Mouse (Mus musculus): ENCODE data around the gene Pde6g. TPM values are rescaled to one million over a fixed set of nuclear protein-coding genes. Genes with fewer than 3 reads are reported as not detected.

The Pde6g gene
- polyA plus RNA-seq, 1 experiment from 2014 or later: 0.13 TPM

- H3K27me3 ChIP-seq (replicated peaks): no peaks in the 10 kb centered on the region
- no peak overlapping the region for H3K4me3 ChIP-seq
- no peak for ATAC-seq (ENCODE audit: insufficient number of reproducible peaks, low FRiP score)
- H3K36me3 ChIP-seq: no peaks in the 10 kb centered on the region
- WGBS: 75% methylated on average over 7 of the region's 7 CpGs
- peaks cover 8% of the 10 kb centered on the region; the same call in 1 of the 2 replicates for H3K4me1 ChIP-seq (replicated peaks)
- no peak overlapping the region for H3K27ac ChIP-seq (ENCODE audit: poor library complexity, severe bottlenecking)
- H3K9ac ChIP-seq: no peak overlapping the region
- no peak overlapping the region for H3K4me2 ChIP-seq
- no peaks in the 10 kb centered on the region for H3K9me3 ChIP-seq (replicated peaks)
These were observed 6.1 kb downstream of the Pde6g start for GRCm38 (mm10) chr11:120447179-120447578.

- Histone ChIP-seq H3K27ac (ENCODE audit: poor library complexity, severe bottlenecking) (no peak overlapping the region), H3K36me3 (no peaks in the 10 kb centered on the region), H3K4me1 (replicated peaks) (peaks cover 8% of the 10 kb centered on the region; the same call in 1 of the 2 replicates), H3K27me3 (replicated peaks) (no peaks in the 10 kb centered on the region), H3K9ac (no peak overlapping the region), H3K9me3 (replicated peaks) (no peaks in the 10 kb centered on the region), H3K4me2 (no peak overlapping the region), H3K4me3 (no peak overlapping the region)
- WGBS: 47% methylated on average over 3 of the region's 3 CpGs
- ATAC-seq (ENCODE audit: insufficient number of reproducible peaks, low FRiP score): no peak
These were observed 7.8 kb downstream of the Pde6g start for GRCm38 (mm10) chr11:120445475-120445874.

GRCm38 (mm10) chr11:120444106-120444505 is 9.2 kb downstream of the Pde6g start:
- WGBS: 61% methylated on average over 6 of the region's 6 CpGs
- Histone ChIP-seq H3K36me3 (no peaks in the 10 kb centered on the region), H3K9me3 (replicated peaks) (no peaks in the 10 kb centered on the region), H3K4me1 (replicated peaks) (peaks cover 8% of the 10 kb centered on the region; the same call in 1 of the 2 replicates), H3K4me3 (no peak overlapping the region), H3K9ac (no peak overlapping the region), H3K4me2 (no peak overlapping the region), H3K27ac (ENCODE audit: poor library complexity, severe bottlenecking) (no peak overlapping the region), H3K27me3 (replicated peaks) (no peaks in the 10 kb centered on the region)
- no peak for ATAC-seq (ENCODE audit: insufficient number of reproducible peaks, low FRiP score)

- Histone ChIP-seq H3K9me3 (replicated peaks) (no peaks in the 10 kb centered on the region), H3K9ac (no peak overlapping the region), H3K27me3 (replicated peaks) (no peaks in the 10 kb centered on the region), H3K4me1 (replicated peaks) (peaks cover 7% of the 10 kb centered on the region; the same call in 1 of the 2 replicates), H3K4me2 (no peak overlapping the region), H3K36me3 (no peaks in the 10 kb centered on the region), H3K27ac (ENCODE audit: poor library complexity, severe bottlenecking) (no peak overlapping the region), H3K4me3 (no peak overlapping the region)
- 88% methylated on average over 3 of the region's 3 CpGs for whole genome bisulfite sequencing
- ATAC-seq (ENCODE audit: insufficient number of reproducible peaks, low FRiP score): no peak
These were observed 10.5 kb downstream of the Pde6g start for GRCm38 (mm10) chr11:120442765-120443280.

- no peaks in the 10 kb centered on the region for H3K36me3 ChIP-seq
- 86% methylated on average over 3 of the region's 3 CpGs for WGBS
These were observed 11.0 kb downstream of the Pde6g start, which contains the start of gene Tspan10 for GRCm38 (mm10) chr11:120442344-120442743. Tspan10 (plus strand) TSS chr11:120442644.

GRCm38 (mm10) chr11:120437857-120438385 is 15.4 kb downstream of the Pde6g start:
- Histone ChIP-seq H3K9ac (peak overlapping the region; percentile 96), H3K4me1 (replicated peaks) (peaks cover 12% of the 10 kb centered on the region), H3K27ac (ENCODE audit: poor library complexity, severe bottlenecking) (no peak overlapping the region), H3K4me2 (peak overlapping the region; percentile 89), H3K9me3 (replicated peaks) (no peaks in the 10 kb centered on the region), H3K27me3 (replicated peaks) (no peaks in the 10 kb centered on the region), H3K4me3 (peak overlapping the region; percentile 95), H3K36me3 (peaks cover 25% of the 10 kb centered on the region)
- no peak for ATAC-seq (ENCODE audit: insufficient number of reproducible peaks, low FRiP score)
- 27% methylated on average over 12 of the region's 12 CpGs for WGBS

More at GRCm38 (mm10) chr11:120442344-120442743, 11.0 kb downstream of the Pde6g start, which contains the start of gene Tspan10:
- no peak within 1 kb of the TSS for H3K9ac ChIP-seq
- peaks cover 5% of the 10 kb centered on the region; the same call in 1 of the 2 replicates for H3K4me1 ChIP-seq (replicated peaks)
- no peak for ATAC-seq (ENCODE audit: insufficient number of reproducible peaks, low FRiP score)
- no peaks in the 10 kb centered on the region for H3K27me3 ChIP-seq (replicated peaks)
- no peak within 1 kb of the TSS for H3K4me2 ChIP-seq
- no peaks in the 10 kb centered on the region for H3K9me3 ChIP-seq (replicated peaks)
- H3K27ac ChIP-seq (ENCODE audit: poor library complexity, severe bottlenecking): no peak within 1 kb of the TSS
- H3K4me3 ChIP-seq: no peak within 1 kb of the TSS

- H3K36me3 ChIP-seq: peaks cover 32% of the 10 kb centered on the region
- no peaks in the 10 kb centered on the region for H3K9me3 ChIP-seq (replicated peaks)
- peaks cover 12% of the 10 kb centered on the region for H3K4me1 ChIP-seq (replicated peaks)
- peak within 1 kb of the TSS; percentile 95 for H3K4me3 ChIP-seq
- H3K27ac ChIP-seq (ENCODE audit: poor library complexity, severe bottlenecking): peak within 1 kb of the TSS; percentile 85
- peak within 1 kb of the TSS; percentile 96 for H3K9ac ChIP-seq
- peak; percentile 90 for ATAC-seq (ENCODE audit: insufficient number of reproducible peaks, low FRiP score)
- peak within 1 kb of the TSS; percentile 89 for H3K4me2 ChIP-seq
- no peaks in the 10 kb centered on the region for H3K27me3 ChIP-seq (replicated peaks)
- WGBS: under 1% methylated on average over 75 of the region's 77 CpGs
These were observed 16.0 kb downstream of the Pde6g start, which contains the start of gene Nploc4 for GRCm38 (mm10) chr11:120437152-120437856. Nploc4 (minus strand) TSS chr11:120437708.

GRCm38 (mm10) chr11:120426727-120427126 is 26.6 kb downstream of the Pde6g start:
- WGBS: 87% methylated on average over 3 of the region's 3 CpGs
- no peak overlapping the region for H3K27ac ChIP-seq (ENCODE audit: poor library complexity, severe bottlenecking)
- H3K27me3 ChIP-seq (replicated peaks): no peaks in the 10 kb centered on the region
- peaks cover 79% of the 10 kb centered on the region for H3K36me3 ChIP-seq
- no peak for ATAC-seq (ENCODE audit: insufficient number of reproducible peaks, low FRiP score)
- H3K9ac ChIP-seq: no peak overlapping the region
- H3K4me1 ChIP-seq (replicated peaks): peaks cover 12% of the 10 kb centered on the region
- H3K4me3 ChIP-seq: no peak overlapping the region
- H3K9me3 ChIP-seq (replicated peaks): no peaks in the 10 kb centered on the region
- no peak overlapping the region for H3K4me2 ChIP-seq

- peaks cover 84% of the 10 kb centered on the region for H3K36me3 ChIP-seq
- no peak overlapping the region for H3K4me2 ChIP-seq
- H3K4me1 ChIP-seq (replicated peaks): peaks cover 12% of the 10 kb centered on the region
- WGBS: 72% methylated on average over 9 of the region's 9 CpGs
- H3K27me3 ChIP-seq (replicated peaks): no peaks in the 10 kb centered on the region
- no peaks in the 10 kb centered on the region for H3K9me3 ChIP-seq (replicated peaks)
- ATAC-seq (ENCODE audit: insufficient number of reproducible peaks, low FRiP score): no peak
- H3K27ac ChIP-seq (ENCODE audit: poor library complexity, severe bottlenecking): peak overlapping the region; percentile 57; the same call in 1 of the 2 replicates
- H3K9ac ChIP-seq: no peak overlapping the region
- no peak overlapping the region for H3K4me3 ChIP-seq
These were observed 29.6 kb downstream of the Pde6g start for GRCm38 (mm10) chr11:120423569-120424295.

- no peak overlapping the region for H3K4me2 ChIP-seq
- H3K27ac ChIP-seq (ENCODE audit: poor library complexity, severe bottlenecking): peak overlapping the region; percentile 57; the same call in 1 of the 2 replicates
- 79% methylated on average over 13 of the region's 13 CpGs for WGBS
- H3K4me1 ChIP-seq (replicated peaks): peaks cover 12% of the 10 kb centered on the region
- H3K27me3 ChIP-seq (replicated peaks): no peaks in the 10 kb centered on the region
- no peaks in the 10 kb centered on the region for H3K9me3 ChIP-seq (replicated peaks)
- no peak overlapping the region for H3K4me3 ChIP-seq
- no peak for ATAC-seq (ENCODE audit: insufficient number of reproducible peaks, low FRiP score)
- H3K9ac ChIP-seq: 0 out of 2 replicates have a peak overlapping the region, but pooled peaks have one; percentile 21
- peaks cover 85% of the 10 kb centered on the region for H3K36me3 ChIP-seq
These were observed 30.4 kb downstream of the Pde6g start for GRCm38 (mm10) chr11:120422651-120423568.
